Comparison of ENCODE assay signal across 17 mouse cellular contexts in the genomic region with DNA sequence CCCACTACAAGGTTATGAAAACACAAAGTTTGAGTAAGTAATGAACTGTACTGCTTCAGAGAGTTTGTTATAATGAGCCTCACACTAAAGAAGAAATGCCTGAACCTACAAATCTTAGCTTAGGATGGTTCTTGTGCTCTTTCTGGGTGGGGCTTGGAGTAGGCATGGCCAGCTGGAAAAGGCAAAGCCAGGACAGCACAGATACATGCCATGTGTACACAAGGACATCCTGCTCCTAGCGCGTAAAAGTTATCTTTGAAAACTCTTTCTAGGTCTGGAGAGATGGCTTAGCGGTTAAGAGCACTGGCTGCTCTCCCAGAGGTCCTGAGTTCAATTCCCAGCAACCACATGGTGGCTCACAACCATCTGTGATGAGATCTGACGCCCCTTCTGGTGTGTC. TPM values are rescaled to one million over a fixed set of nuclear protein-coding genes. Genes with fewer than 3 reads are reported as not detected.
A peak's percentile ranks its signal among the peaks of the same experiment; 100 is the strongest.
DNase-seq lines count a peak whose midpoint lies in the region; ATAC-seq and TF ChIP-seq lines count a peak whose summit lies in the region.
"Had no signal": no experiment of that assay in that cellular context is flagged by ENCODE, and none has a peak within 500 bp of the region (broad histone marks: within the 10 kb centered on the region; RNA-seq: fewer than 3 reads in every experiment).

No protein-coding gene starts in this region.

- H3K4me2 ChIP-seq in heart, embryonic 14.5 days (ENCODE audit: low read length) = 0 out of 2 replicates have a peak overlapping the region, but pooled peaks have one; percentile 13
- H3K4me2 ChIP-seq in intestine, postnatal 0 days (replicated peaks; ENCODE audit: low read depth) = 0 out of 2 replicates have a peak overlapping the region, but pooled peaks have one; percentile 9
- no peak overlapping the region for H3K4me2 ChIP-seq in lung, postnatal 0 days (replicated peaks; ENCODE audit: low read depth, low read length)
- H3K4me2 ChIP-seq: forebrain, embryonic 15.5 days; hindbrain, embryonic 12.5 days; limb, embryonic 13.5 days; neural tube, embryonic 12.5 days had no signal

- no peaks in the 10 kb centered on the region for H3K9me3 ChIP-seq in heart, embryonic 14.5 days (ENCODE audit: control insufficient read depth, low read length)
- H3K9me3 ChIP-seq in intestine, postnatal 0 days (ENCODE audit: control insufficient read depth) = no peaks in the 10 kb centered on the region
- H3K9me3 ChIP-seq in lung, postnatal 0 days (ENCODE audit: low read length) = no peaks in the 10 kb centered on the region
- H3K9me3 ChIP-seq: forebrain, embryonic 15.5 days; hindbrain, embryonic 12.5 days; limb, embryonic 13.5 days; neural tube, embryonic 12.5 days had no signal

- intact Hi-C loops in heart, postnatal 14 days (cut with DNase I) = loop anchor here (5.0 kb wide), 1 partner anchor 34 kb away; no protein-coding TSS in a partner anchor

- H3K4me3 ChIP-seq in heart, embryonic 14.5 days (ENCODE audit: control insufficient read depth in 1 of 2, insufficient read depth in 1 of 2, low read depth in 1 of 2, low read length in 2 of 2) = no peak overlapping the region
- no peak overlapping the region for H3K4me3 ChIP-seq in intestine, postnatal 0 days (ENCODE audit: low read depth, low read length)
- H3K4me3 ChIP-seq in lung, postnatal 0 days (ENCODE audit: low read depth, low read length) = no peak overlapping the region
- H3K4me3 ChIP-seq: forebrain, embryonic 15.5 days; hindbrain, embryonic 12.5 days; limb, embryonic 13.5 days; neural tube, embryonic 12.5 days had no signal

- H3K36me3 ChIP-seq in heart, embryonic 14.5 days (ENCODE audit: control insufficient read depth, insufficient read depth, low read length) = no peaks in the 10 kb centered on the region
- no peaks in the 10 kb centered on the region for H3K36me3 ChIP-seq in intestine, postnatal 0 days (ENCODE audit: control insufficient read depth, insufficient read depth)
- no peaks in the 10 kb centered on the region for H3K36me3 ChIP-seq in lung, postnatal 0 days (ENCODE audit: insufficient read depth, low read length)
- H3K36me3 ChIP-seq: forebrain, embryonic 15.5 days; hindbrain, embryonic 12.5 days; limb, embryonic 13.5 days; neural tube, embryonic 12.5 days had no signal

- no peaks in the 10 kb centered on the region for H3K27me3 ChIP-seq in heart, embryonic 14.5 days (ENCODE audit: control insufficient read depth, insufficient read depth, low read length)
- H3K27me3 ChIP-seq in intestine, postnatal 0 days (replicated peaks; ENCODE audit: control insufficient read depth, insufficient read depth, low read length) = no peaks in the 10 kb centered on the region
- H3K27me3 ChIP-seq in lung, postnatal 0 days (replicated peaks; ENCODE audit: insufficient read depth, low read length) = no peaks in the 10 kb centered on the region
- H3K27me3 ChIP-seq: CH12.LX; forebrain, embryonic 15.5 days; hindbrain, embryonic 12.5 days; limb, embryonic 13.5 days; neural tube, embryonic 12.5 days had no signal

- peaks cover 0 to 3% of the 10 kb centered on the region in 2 experiments; a peak in 2 of 4 replicates for H3K4me1 ChIP-seq in heart, embryonic 14.5 days (ENCODE audit: control insufficient read depth in 2 of 2, insufficient read depth in 2 of 2, low read length in 2 of 2)
- H3K4me1 ChIP-seq in intestine, postnatal 0 days (replicated peaks; ENCODE audit: control insufficient read depth, insufficient read depth, low read length) = no peaks in the 10 kb centered on the region
- H3K4me1 ChIP-seq in lung, postnatal 0 days (ENCODE audit: insufficient read depth, low read depth, low read length) = 0 out of 2 replicates have a peak, but pooled peaks cover 3% of the 10 kb centered on the region

- peak overlapping the region; percentile 56 to 77 for H3K27ac ChIP-seq in heart, embryonic 14.5 days (replicated peaks in 1 of 2; ENCODE audit: control insufficient read depth in 1 of 2, insufficient read depth in 1 of 2, low read depth in 2 of 2, low read length in 2 of 2)
- H3K27ac ChIP-seq in intestine, postnatal 0 days (ENCODE audit: low read depth, low read length) = no peak overlapping the region
- peak overlapping the region; percentile 66; the same call in 1 of the 2 replicates for H3K27ac ChIP-seq in lung, postnatal 0 days (ENCODE audit: low read length)
- H3K27ac ChIP-seq: forebrain, embryonic 15.5 days; hindbrain, embryonic 12.5 days; limb, embryonic 13.5 days; neural tube, embryonic 12.5 days had no signal

- H3K9ac ChIP-seq in heart, embryonic 14.5 days (ENCODE audit: low read length) = peak overlapping the region; percentile 30; the same call in 1 of the 2 replicates
- H3K9ac ChIP-seq in intestine, postnatal 0 days (ENCODE audit: low read depth, low read length) = no peak overlapping the region
- no peak overlapping the region for H3K9ac ChIP-seq in lung, postnatal 0 days (replicated peaks; ENCODE audit: low read depth)
- H3K9ac ChIP-seq: forebrain, embryonic 15.5 days; hindbrain, embryonic 12.5 days; limb, embryonic 13.5 days; neural tube, embryonic 12.5 days had no signal

- ATAC-seq in heart, embryonic 14.5 days (ENCODE audit: insufficient number of reproducible peaks, insufficient read depth, low FRiP score, low read depth) = no peak
- ATAC-seq in intestine, postnatal 0 days = no peak
- peak; percentile 29; the same call in 1 of the 2 replicates for ATAC-seq in lung, postnatal 0 days
- ATAC-seq: activated CD4-positive, CD25-positive, alpha-beta regulatory T cell, adult 4 months; forebrain, embryonic 15.5 days; midbrain, embryonic 16.5 days had no signal

- TF ChIP-seq CTCF in intestine, postnatal 0 days (IDR thresholded peaks at IDR 0.05; ENCODE audit: low read depth) = no peak
- TF ChIP-seq CTCF in lung, postnatal 0 days (IDR thresholded peaks at IDR 0.05) = no peak

- peak; percentile 60 for TF ChIP-seq EP300 in lung, postnatal 0 days (IDR thresholded peaks at IDR 0.05)

- DNase-seq in heart, postnatal 14 days = no peak
- DNase-seq in kidney, postnatal 14 days = peak; percentile 12
- no peak for DNase-seq in kidney, postnatal 36 days
- DNase-seq in lung, postnatal 0 days (ENCODE audit: low spot score) = peak; percentile 23
- DNase-seq in frontal cortex, adult 2 months (ENCODE audit: extremely low spot score in 1 of 2, low spot score in 1 of 2) = no peak
- DNase-seq in thymus, postnatal 25 days = no peak
- DNase-seq: cerebellum, adult 9-10 months; gastrocnemius, postnatal 14 days had no signal

- WGBS in heart, embryonic 14.5 days = 64% methylated on average over 4 of the region's 4 CpGs
- WGBS in intestine, postnatal 0 days = 77% methylated on average over 4 of the region's 4 CpGs
- 62% methylated on average over 4 of the region's 4 CpGs for WGBS in lung, postnatal 0 days

RNA-seq across cellular contexts. Expression of a gene that starts 2.5 kb away (rescaled TPM):
- 29.4 and 31.2 TPM in 2 replicates for polyA plus RNA-seq in heart, embryonic 14.5 days (2014; fragmentation: Nextera tagmentation; extraction: Ambion mirVana)
- total RNA-seq in heart, postnatal 14 days (2021) = 10 to 100 TPM; 27.9 to 28.6 TPM
- 16.6 and 18.5 TPM in 2 replicates for polyA plus RNA-seq in intestine, postnatal 0 days (2015; fragmentation: Nextera tagmentation; extraction: Ambion mirVana)
- polyA plus RNA-seq in lung, postnatal 0 days (2015; fragmentation: Nextera tagmentation; extraction: Ambion mirVana) = 28.5 and 35.5 TPM in 2 replicates
- polyA plus RNA-seq in frontal cortex, adult 2 months (2012; rRNA removed) = 9.9 and 10.7 TPM in 2 replicates

Comparison
In these comparisons a context has a peak if more than half of its experiments do, and no peak if none do; other contexts are left out.
1. DNase-seq: peak in kidney, postnatal 14 days (single experiment) and lung, postnatal 0 days (single experiment); none in heart, postnatal 14 days (0 of 2), kidney, postnatal 36 days (0 of 2), frontal cortex, adult 2 months (0 of 2) and thymus, postnatal 25 days (single experiment).